Mouse (Mus musculus): ENCODE measurements around the gene Cbll1.
A peak's percentile ranks its signal among the peaks of the same experiment; 100 is the strongest.

Gene Cbll1

DNA sequence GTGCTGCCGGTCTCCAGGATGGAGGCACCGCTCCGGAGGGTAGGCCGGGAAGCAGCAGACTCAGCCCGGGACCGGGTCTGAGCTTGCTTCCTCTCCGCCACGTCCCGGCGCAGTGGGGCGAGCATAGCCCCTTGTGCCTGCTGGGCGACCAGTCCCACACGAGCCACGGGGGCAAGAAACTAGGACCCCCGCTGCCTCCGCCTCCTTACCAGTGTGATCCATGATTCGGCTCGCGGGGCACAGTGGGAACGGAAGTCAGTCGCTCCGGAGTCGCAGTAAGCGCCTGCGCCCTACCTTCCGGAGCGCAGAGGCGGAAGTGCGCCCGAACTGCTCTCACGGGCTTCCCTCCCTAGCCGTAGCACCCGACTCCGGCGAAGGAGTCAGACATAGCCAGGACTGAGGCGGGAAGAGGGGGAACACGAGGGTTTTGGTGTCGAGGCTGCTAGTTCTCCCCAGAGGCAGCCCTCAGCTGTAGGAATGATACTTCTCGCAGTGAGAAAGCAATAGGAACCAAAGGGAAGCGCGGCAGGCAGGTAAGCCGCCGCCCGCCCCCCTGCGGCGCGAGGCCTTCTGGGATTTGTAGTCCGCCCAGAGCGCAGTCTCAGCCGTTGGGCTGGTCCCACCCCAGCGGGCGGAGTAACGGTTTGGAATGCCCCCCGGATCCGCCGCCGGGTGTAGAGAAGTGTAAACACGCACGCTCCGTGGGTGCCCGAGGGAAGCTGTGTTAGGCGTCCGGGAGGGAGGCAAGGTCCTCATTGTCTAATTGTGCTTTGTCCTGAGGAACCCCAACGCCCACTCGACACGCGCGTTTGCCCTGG lies at the start of gene Cbll1:
TSS of gene Cbll1 (minus strand) at position 303 of the 818 bp plus-strand sequence.
- peak; percentile 97 for DNase-seq (ENCODE audit: low spot score)

DNA sequence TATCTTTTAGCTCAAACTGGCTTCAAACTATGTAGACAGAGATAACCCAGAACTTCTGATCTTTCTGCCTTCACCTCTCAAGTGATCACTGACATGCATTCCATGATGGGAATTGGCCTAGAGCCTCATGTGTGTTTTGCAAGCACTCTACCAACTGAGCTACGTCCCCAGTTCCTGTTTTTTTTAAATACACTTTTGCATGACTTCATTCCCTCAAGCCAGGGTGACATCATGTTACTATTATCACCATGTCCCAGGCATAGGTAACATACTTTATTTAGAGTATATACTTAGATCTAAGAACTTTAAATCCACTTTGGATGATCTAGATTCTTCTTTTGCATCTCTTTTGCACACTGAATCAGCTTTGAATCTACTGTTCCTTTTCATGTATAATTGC lies 46.6 kb upstream of the Cbll1 start:
- DNase-seq (ENCODE audit: low spot score): no peak

DNA sequence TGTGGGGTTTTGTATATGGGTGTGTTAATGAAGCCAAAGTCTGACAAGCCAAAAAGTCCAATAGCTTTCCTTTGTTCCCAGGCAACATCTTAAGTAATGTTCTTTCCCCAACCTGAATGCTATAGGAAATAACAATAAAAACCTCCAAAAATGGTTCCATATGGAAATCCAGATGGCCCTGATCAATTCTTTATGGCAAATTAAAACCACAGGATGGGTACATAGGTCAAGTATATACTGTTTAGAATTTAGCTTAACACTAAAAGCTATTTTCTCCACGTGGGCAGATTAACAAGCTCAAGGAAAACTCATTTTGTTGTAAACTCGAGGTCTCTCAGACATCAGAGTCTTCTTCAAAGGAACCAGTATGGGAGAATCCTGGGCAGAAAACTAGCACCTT lies 45.8 kb upstream of the Cbll1 start:
- no peak for DNase-seq (ENCODE audit: low spot score)

DNA sequence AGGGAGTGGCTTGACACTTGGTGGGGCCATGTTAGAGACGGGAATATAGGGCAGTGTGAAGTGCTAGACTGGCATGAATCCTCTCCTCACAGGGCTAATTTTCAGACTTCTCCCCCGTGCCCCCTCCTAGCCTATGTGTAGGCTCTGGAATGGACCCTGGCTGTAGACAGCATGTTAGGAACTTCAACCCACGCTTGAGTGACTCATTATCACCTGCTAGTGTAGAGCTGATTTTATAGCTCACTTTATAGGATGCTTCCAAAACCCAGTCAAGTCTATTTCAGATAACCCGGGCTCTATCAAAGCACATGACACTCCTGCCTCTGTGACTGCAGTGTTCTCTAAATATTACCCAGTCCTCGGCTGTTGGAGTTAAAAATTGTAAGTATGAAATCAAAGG lies 42.1 kb upstream of the Cbll1 start:
- no peak for DNase-seq (ENCODE audit: low spot score)

DNA sequence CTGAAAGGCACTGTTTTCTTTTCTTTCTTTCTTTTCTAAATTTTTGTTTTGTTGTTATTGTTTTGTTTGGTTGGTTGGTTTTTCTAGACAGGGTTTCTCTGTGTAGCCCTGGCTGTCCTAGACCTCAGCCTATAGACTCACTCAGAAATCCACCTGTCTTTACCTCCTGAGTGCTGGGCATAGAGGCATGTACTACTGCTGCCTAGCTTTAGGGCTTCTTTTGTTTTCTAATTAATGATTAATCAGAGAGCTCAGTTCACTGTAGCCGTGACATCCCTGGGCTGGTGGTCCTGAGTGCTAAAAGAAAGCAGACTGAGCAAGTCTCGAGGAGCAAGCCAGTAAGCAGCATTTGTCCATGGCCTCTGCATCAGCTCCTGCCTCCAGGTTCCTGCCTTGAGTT lies 40.4 kb upstream of the Cbll1 start:
- no peak for DNase-seq (ENCODE audit: low spot score)

DNA sequence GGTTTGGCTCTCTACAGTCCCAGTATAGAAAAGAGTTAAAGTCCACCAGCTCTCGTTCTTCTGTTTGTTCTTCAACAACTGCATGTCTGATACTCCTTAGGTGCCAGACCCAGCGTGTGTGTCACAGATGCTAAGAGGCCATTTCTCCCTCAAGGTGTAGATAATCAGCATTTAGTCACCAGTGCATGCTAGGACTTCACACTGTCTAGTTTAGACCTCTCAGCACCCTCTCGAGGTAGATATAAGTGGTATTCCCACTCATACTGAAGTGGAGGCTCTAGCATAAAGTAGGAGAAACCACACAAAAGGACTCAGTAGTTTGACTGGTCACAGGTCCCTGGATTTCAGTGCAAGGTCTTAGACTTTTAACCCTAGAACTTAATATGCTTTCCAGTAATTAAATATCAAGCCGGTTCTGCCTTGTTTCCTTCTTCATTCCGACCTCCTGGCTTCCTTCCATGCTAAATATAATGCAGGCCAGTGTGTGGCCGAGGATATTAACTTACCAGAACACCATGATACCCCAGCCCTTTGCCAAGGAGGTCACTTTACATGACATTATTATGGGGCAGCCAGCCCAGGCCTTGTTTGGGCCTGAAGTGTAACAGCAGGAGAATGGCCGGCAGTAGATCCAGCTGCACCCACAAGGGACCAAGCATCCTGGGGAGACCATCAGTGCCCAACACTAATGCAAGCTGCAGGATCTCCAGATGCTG lies 38.3 kb upstream of the Cbll1 start:
- no peak for DNase-seq (ENCODE audit: low spot score)

DNA sequence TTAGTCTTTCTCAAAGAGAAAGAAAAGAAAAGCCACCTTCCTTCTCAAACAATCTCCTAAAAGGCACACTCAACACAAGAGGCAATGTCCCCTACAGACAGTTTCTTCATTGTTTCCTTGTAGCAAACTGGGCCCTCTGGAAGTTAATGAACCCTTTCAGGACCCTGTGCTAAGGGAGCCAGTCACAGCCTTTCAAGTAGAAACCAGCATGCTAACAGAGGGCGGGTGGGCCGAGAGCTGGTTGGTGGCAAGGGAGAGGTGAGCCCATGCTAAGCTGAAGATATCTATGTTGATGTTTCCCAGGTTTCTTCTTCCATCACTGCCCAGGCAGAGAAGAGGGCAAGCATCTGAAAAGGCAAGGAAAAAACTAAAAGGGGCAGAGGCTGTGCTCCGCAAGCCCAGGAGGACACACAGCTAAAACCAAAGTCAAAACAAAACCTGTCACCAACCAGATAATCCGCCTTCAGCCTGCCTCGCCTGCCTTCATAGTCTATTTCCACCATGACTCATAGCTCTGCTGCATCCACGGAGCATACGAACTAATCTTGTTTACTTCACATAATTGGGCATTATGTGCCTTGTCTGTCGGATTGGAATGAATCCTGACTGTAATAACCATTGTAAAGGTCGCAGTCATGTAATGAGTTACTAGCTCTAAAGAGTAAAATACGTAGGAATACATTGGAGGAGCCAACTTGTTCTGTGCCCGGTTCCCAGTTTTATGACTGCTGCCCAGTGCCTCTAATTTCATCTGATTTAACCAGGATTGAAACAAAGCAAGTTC lies 34.8 kb upstream of the Cbll1 start:
- no peak for DNase-seq (ENCODE audit: low spot score)

DNA sequence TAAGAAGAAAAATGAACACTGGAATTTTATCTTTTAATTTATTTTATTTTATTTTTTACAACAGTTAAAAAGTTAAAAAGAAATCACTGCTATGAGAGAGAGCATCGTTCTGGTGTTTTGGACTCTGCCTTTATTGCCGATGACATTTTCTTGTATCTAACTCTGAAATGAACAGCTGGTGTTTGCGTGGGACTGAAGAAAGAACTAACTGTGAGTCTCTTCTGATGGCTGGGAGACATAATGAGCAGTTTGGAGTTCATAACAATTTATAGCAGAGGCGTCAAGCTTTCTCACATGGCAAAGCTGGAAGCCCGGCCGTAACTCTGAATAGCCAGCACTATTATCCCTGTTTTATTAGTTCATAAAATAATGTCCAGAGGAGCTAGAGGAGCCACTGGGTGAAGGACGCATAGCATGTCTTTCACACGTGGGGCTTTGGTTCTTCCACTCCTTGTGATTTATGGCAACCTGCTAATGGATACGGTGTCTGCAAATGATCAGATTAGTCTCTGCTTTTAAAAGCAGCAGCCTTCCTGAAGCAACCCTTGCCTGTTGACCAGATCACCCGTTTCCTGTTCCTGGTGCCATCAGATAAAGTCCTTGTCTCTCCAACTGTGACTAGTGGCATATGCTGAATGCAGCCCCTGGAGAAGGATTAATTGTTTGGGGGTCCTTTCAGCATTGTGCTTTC lies 33.9 kb upstream of the Cbll1 start:
- no peak for DNase-seq (ENCODE audit: low spot score)

DNA sequence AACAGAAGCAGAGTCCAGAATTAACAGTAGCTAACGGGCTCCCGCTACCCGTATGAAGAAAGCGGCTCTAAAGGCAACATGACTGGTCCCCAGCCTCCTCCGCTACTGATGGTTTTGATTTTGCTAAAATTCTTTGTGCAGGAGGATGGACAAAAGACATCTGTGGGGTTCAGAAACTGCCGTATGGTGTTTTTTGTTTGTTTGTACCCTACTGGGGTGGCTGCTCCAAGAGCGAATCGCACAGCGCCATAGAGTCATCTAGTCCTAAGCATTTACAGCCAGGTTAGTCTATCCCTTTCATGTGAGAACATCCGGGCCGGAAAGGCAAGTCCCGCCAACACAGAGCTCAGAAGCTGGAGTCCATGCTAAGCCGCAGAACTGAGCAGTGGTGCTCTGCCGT lies 32.6 kb upstream of the Cbll1 start:
- DNase-seq (ENCODE audit: low spot score): no peak

DNA sequence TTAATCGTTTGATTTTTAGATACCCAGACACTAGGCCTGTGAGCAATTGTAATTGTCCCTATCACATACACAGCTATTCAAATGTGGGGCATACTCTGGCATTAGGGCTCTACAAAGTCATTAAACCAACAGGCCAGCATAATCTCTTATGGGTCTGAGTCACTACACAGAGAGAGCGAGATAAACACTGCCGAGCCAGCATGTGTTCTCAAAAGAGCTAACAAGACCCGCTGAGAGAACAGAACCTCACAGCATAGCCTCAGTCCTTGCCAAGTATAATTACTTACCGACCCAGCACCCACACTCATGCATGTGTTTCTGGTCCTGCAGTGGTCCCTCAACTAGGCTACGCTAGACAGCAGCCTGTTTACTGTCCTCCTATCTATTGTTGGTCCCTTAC lies 28.0 kb upstream of the Cbll1 start:
- DNase-seq (ENCODE audit: low spot score): no peak

DNA sequence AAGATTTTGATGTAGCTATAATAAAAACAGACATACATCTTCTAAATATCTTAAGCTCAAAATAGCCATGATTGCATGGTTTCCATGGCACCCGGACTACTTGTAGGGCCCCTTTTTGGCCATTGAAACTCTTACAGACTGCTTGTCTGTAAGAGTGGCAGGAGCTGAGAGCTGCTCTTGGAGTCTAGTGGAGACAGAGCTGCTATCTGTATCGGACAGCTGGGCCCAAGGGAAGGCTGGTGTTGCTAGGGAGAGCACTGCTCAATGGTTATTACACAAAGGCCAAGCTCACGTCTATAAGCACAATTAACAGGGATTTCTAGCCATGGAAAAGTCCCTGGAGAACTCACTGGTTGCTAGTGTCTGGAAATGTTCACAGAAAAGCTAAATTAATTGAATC lies 22.0 kb upstream of the Cbll1 start:
- DNase-seq (ENCODE audit: low spot score): no peak

DNA sequence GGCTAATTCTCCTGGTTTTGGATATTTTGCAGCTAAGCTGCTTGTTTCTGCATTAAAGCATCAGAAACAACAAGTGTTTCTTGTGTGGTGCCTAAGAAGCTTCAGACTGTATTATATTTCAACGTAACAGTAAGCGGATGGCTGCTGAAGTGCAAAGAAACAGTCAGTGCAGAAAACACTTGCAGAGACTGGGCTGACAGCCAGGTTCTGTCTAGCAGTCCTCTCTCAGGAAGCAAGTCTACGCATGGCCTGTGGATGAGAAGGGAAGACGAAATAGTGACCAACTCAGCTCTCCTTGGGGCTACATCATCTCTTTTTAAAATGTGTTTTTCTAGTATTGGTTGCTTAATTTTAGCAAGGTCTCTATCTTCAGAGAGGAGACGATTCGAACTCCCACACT lies 20.7 kb upstream of the Cbll1 start:
- DNase-seq (ENCODE audit: low spot score): no peak

DNA sequence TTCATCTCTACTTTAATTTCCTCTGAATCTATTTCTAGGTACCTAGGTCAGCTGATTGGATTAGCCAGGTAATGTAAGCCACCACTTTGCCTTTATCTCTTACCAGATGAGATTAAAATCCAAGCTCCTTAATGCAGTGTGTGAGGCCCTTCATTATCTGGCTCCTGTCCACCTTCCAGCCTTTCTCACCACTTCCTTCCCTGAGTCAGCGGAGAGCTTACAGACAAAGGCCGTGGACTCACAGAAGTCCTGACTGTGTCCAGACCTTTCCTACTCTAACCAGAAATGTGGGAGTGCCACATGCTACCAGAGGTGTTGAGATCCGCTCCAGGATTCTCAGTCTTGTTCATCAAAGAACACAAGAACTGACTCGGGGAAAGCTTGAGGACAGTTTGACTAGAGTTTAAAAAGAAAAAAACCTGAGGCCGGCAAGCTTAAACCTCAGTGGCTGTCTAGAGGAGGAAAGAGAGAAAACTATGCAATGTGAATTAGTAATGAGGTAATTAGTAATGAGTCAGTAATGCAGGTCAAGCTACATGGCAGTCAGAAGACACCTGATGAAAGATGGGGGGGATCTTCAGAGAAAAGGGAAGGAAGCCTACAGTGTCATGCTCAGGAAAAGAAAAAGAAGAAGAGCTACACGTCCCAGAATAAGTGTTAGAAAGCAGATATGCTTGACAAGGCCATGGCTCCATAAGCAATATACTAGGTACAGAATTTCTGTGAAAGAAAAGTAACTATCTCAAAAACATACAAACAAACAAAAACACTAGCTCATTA lies 14.5 kb upstream of the Cbll1 start:
- no peak for DNase-seq (ENCODE audit: low spot score)

DNA sequence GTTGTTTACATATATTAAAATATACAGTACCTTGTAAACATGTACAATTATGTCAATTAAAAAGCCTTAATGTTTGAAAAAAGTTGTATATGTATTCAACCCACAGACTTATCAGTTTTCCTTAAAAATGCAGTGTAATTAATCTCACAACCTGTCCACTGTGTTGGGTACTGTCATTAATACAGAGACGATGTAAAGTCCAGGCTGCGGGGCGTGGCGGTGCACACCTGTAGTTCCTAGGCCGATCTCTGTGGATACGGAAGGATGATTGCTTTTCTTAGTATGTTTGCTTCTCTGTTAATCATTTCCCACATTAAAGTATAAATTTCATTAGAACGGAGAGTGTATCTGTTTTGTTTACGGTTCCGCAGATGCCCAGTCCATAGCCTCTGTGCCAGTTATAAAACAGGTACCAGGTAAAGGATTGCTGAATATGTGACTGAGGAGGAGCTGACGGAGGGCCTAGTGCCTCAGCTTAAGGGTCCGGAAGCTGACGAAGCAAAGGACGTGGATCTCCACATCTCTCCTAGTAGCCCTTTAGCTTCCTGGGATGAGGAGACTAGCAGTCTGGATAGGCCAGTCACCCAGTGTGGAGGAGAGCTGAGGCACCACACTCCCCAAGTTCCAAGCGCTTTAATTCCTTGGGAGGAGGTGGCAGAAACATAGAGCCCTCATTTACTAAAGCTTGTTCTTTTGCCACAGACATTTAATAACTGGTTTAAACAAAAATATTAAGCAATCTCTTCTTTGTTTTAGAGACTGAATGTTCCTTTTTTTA lies 13.4 kb upstream of the Cbll1 start:
- no peak for DNase-seq (ENCODE audit: low spot score)

DNA sequence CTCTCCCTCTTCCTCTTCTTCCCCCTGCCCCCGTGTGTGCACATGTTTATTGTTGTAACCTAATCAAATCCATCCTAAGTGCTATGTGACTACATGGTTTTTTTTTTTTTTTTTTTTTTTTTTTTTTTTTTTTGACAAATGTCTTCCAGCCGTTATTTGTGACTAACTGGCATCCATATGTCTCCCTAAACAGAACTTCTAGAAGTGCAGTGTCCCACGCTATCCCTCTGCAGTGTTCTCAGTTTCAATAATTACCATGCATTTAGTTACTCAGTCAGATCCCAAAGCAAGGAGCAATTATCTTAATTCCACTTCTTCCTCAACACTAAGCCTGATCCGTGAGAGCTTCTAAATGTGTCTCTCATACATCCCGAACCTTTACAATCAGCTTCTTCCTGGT lies 11.8 kb upstream of the Cbll1 start:
- DNase-seq (ENCODE audit: low spot score): no peak

DNA sequence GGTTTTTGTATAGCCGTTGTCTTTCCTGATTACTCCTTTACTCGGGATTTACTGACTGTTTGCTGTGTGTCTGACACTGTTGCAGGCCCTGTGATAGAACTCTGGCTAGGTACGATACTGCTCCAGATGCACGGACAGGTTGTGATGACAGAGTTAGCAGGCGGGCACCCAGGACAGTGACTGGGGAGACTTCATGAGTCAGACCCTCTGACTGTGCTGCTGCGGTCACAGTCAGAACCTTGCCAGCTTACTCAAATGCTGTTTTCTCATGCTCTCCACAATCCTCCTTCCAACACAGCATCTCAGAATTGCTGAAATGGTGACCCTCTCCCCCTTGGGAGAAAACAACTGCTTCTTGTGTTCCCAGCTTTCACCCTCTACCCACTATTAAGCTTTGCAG lies 9.1 kb upstream of the Cbll1 start:
- DNase-seq (ENCODE audit: low spot score): no peak

DNA sequence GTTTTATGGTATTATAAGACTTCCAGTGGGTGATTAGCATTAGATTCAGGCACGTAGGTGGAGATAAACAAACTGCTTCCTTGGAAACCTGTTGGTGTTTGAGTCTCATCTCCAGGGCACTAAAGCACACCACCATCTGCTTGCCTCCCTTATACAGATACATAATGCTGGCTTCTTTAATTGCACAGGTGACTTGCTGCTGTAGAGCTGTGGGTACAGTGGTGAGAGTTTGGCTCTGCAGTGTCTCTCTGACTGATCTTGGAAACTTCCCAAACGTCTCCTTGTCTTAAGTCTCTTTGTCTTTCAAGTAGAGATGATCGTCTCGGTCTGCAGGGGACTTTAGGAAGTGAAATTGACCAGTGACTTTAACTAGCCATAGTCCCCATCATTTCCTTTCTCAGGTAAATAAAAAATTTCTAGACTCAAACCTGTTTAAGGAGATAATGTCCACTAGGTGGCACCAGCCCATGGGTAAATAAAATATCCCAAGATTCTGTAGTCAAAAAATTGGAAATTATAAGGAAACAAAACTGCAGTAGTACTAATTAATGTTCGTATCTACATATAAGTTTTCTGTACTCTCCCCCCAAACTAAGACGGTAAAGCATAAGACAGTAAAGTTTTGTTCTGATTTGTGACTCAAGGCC lies 8.4 kb upstream of the Cbll1 start:
- DNase-seq (ENCODE audit: low spot score): peak; percentile 51

DNA sequence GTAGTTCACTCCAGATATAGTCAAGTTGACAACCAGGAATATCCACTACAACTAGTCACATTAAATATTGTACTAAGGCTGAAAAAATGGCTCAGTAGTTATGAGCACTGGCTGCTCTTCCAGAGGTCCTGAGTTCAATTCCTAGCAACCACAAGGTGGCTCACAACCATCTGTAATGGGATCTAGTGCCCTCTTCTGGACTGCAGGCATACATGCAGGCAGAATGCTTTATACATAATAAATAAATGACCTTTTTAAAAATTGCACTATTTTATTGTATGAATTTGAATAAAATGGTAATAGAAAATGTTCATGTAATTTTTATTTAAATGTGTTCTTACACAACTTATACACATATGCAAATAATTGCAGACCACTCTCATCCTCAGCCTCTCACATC lies 3.8 kb upstream of the Cbll1 start:
- DNase-seq (ENCODE audit: low spot score): no peak

DNA sequence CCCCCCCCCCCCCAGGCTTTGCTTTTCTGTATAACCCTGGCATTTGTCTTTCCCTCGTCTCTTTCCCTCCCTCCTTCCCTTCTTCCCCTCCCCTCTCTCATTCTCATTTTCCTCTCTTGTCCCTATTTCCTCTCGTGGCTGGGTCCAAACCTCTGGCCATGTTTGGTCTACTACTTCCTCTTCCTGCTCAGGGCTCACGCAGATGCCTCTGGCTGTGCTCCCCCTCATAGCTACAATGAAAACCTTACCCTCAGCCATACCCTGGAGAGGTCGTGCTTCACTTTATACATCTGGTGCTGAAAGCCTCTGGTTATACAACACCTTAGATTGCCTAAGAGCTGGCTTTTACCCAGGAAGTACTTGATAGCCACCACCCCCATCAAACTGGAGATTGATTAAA lies 1.9 kb upstream of the Cbll1 start:
- no peak for DNase-seq (ENCODE audit: low spot score)

DNA sequence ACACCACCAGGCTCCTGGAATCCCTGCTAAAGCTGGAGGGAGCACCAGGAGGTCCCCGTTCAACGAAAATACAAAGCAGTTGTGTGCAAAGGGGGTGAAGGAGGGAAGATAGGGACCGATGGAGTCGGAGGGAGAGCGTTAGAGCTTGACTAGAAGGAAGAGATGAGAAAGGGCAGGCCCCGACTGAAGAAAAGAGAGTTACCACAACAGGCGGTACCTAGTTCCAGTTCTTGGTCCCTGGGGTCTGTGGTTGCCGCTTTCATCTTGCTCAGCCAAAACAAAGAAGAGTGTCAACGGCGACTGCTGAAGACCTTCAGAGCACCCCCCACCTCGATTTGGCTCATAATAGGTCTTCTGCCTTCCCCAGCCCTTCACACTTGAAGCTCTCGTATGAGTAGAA lies 780 bp upstream of the Cbll1 start:
- DNase-seq (ENCODE audit: low spot score): no peak
